Mouse (Mus musculus): Measurements from ENCODE around the gene Fgfr2.

- TF ChIP-seq POLR2A (IDR thresholded peaks at IDR 0.05; ENCODE audit: low read depth, low read length) (no peak), CTCF (IDR thresholded peaks at IDR 0.05; ENCODE audit: extremely low read depth, insufficient read length, insufficient replicate concordance, low read depth, low read length) (no peak)
Observed at GRCm38 (mm10) chr7:130720646-130721335, 2402.4 kb downstream of the Fgfr2 start.

All from small intestine, adult 2 months (tissue).